Mouse (Mus musculus) heart, adult 2 months (tissue): ENCODE data around the gene Ankfn1.

Experiments
- CTCF ChIP-seq: fragments of 200-600 bp; IDR thresholded peaks from 2 replicates; pipeline ENCODE4 v1.8.1; 2022; ENCODE audit warnings: antibody characterized with exemption, mild to moderate bottlenecking, moderate library complexity
- POLR2A ChIP-seq: fragments of 200-500 bp; IDR thresholded peaks from 2 replicates; pipeline ENCODE4 v1.6.1; 2011; ENCODE audit warnings: mild to moderate bottlenecking, low read depth, low read length, control low read depth; ENCODE audit not compliant: insufficient read depth

GRCm38 (mm10) chr11:89544856-89545817 is 232.3 kb downstream of the Ankfn1 start:
- TF ChIP-seq CTCF (no peak), POLR2A (no peak)
